Mouse (Mus musculus): Measurements from ENCODE around the gene Cyb5rl.
A peak's percentile ranks its signal among the peaks of the same experiment; 100 is the strongest.

The Cyb5rl gene

DNA sequence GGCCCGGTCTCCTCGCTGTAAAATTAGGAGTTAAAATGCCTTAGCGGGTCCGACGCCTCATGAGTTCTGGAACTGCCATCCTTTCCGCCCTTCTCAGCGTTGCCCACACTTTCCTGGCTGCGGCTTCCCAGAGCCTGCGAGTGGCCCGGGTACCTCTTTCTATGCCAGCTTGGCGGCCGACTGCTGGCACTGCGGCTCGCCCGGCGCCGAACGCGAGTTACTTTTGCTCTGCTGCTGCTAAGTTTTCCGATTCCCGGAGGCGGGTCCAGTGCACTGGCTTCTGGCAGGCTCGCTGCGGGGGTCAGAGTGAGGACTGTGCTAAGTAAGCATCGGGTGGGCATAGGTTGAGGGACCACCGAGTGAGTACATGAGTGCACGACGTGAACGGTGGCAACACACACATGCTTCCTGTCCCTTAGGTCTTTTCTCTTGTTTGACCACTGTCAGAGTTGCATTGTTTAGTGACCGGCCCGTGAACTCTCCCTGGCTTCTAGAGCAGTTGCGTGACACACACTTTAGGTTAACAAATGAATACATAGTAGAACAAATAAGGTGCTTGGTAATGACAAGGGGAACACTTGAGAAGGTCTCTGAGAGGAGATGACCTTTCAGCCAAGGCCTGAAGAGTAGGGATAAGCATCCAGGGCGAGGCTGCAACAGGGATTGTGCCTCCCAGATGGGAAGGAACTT, 508 bp downstream of the Cyb5rl start:
- peak overlapping the region; percentile 96 for H3K4me3 ChIP-seq (replicated peaks; ENCODE audit: low read length)
- peaks cover 34% of the 10 kb centered on the region for H3K36me3 ChIP-seq (ENCODE audit: insufficient read depth, low read length)
- no peaks in the 10 kb centered on the region for H3K9me3 ChIP-seq (ENCODE audit: low read length)
- TF ChIP-seq NANOG (IDR thresholded peaks at IDR 0.05; ENCODE audit: borderline replicate concordance, low read length), result peak; percentile 36; the same call in 1 of the 2 replicates
- TF ChIP-seq CTCF (conservative IDR thresholded peaks at IDR 0.05; ENCODE audit: low read length), result no peak
- H3K4me1 ChIP-seq (replicated peaks; ENCODE audit: low read depth, low read length), result peaks cover 30% of the 10 kb centered on the region
- H3K27me3 ChIP-seq (ENCODE audit: insufficient read depth, low read length), result no peaks in the 10 kb centered on the region

DNA sequence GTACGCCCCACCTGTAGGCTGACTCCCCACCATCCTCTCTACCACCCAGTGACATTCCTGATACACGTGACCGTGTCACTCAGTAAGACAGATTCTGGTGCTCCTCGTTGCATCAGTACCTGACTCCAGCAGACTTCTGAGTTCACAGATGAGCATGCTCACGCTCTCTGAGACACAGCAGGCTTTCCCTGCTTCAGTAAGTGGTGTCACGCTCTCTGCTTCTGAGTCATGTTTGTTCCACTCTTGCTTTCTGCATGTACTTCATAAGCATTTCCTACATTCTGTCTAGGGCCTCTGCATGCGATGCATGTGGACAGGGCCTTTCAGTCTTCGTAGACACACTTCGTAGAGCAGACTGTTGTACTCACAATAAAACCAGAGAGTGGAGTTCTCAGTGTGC, 5.6 kb downstream of the Cyb5rl start:
- Histone ChIP-seq H3K9me3 (ENCODE audit: low read length) (no peaks in the 10 kb centered on the region), H3K27me3 (ENCODE audit: insufficient read depth, low read length) (no peaks in the 10 kb centered on the region)
- TF ChIP-seq NANOG (IDR thresholded peaks at IDR 0.05; ENCODE audit: borderline replicate concordance, low read length) (no peak), POU5F1 (IDR thresholded peaks at IDR 0.05; ENCODE audit: borderline replicate concordance, low read length) (no peak), CTCF (conservative IDR thresholded peaks at IDR 0.05; ENCODE audit: low read length) (no peak)

DNA sequence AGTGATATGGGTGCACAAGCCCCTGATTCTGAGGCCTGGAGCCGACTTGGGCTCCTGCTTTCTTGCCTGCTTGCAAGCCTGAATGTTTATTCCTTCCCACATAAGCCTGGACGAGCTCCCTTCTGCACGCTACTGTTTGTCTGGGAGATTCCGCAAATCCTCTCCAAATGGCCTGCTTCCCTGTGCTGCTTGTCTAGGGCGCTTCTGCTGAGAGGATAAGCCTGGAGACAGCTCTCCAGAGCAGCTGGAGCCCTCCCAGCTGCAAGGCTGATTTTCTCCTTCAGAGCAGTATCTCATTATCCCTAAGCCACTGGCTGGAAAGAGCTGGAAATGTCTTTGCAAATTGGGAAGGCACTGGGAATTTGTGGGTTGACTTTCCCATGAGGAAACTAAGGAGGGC, 8.7 kb downstream of the Cyb5rl start:
- H3K9me3 ChIP-seq (ENCODE audit: low read length), result no peaks in the 10 kb centered on the region
- no peak overlapping the region for H3K4me3 ChIP-seq (replicated peaks; ENCODE audit: low read length)
- H3K27me3 ChIP-seq (ENCODE audit: insufficient read depth, low read length), result no peaks in the 10 kb centered on the region

More for the DNA sequence above, 5.6 kb downstream of the Cyb5rl start:
- peaks cover 18% of the 10 kb centered on the region for H3K4me1 ChIP-seq (replicated peaks; ENCODE audit: low read depth, low read length)
- H3K36me3 ChIP-seq (ENCODE audit: insufficient read depth, low read length), result no peaks in the 10 kb centered on the region
- no peak overlapping the region for H3K4me3 ChIP-seq (replicated peaks; ENCODE audit: low read length)

DNA sequence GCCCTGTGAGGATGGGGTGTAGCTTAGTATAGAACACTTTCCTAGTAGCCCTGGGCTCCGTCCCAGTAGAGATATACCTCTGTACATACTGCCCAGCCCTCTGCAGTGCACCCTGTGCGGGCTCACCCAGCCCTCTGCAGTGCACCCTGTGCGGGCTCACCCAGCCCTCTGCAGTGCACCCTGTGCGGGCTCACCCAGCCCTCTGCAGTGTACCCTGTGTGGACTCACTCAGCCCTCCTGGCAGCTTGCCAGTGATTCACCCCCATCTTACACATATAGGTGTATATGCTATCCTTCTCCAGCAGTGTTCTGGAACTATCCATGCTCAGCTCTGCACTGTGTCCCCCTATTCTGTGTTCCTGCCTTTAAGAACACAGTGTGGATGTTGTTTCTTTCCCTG, 12.1 kb downstream of the Cyb5rl start:
- H3K4me3 ChIP-seq (replicated peaks; ENCODE audit: low read length), result no peak overlapping the region
- no peaks in the 10 kb centered on the region for H3K4me1 ChIP-seq (replicated peaks; ENCODE audit: low read depth, low read length)
- H3K9me3 ChIP-seq (ENCODE audit: low read length), result no peaks in the 10 kb centered on the region
- no peak for TF ChIP-seq POU5F1 (IDR thresholded peaks at IDR 0.05; ENCODE audit: borderline replicate concordance, low read length)
- TF ChIP-seq CTCF (conservative IDR thresholded peaks at IDR 0.05; ENCODE audit: low read length), result no peak
- TF ChIP-seq NANOG (IDR thresholded peaks at IDR 0.05; ENCODE audit: borderline replicate concordance, low read length), result no peak
- no peaks in the 10 kb centered on the region for H3K36me3 ChIP-seq (ENCODE audit: insufficient read depth, low read length)
- H3K27me3 ChIP-seq (ENCODE audit: insufficient read depth, low read length), result no peaks in the 10 kb centered on the region

More for the DNA sequence above, 8.7 kb downstream of the Cyb5rl start:
- Histone ChIP-seq H3K36me3 (ENCODE audit: insufficient read depth, low read length) (no peaks in the 10 kb centered on the region), H3K4me1 (replicated peaks; ENCODE audit: low read depth, low read length) (no peaks in the 10 kb centered on the region)
- no peak for TF ChIP-seq CTCF (conservative IDR thresholded peaks at IDR 0.05; ENCODE audit: low read length)
- no peak for TF ChIP-seq POU5F1 (IDR thresholded peaks at IDR 0.05; ENCODE audit: borderline replicate concordance, low read length)
- TF ChIP-seq NANOG (IDR thresholded peaks at IDR 0.05; ENCODE audit: borderline replicate concordance, low read length), result no peak

DNA sequence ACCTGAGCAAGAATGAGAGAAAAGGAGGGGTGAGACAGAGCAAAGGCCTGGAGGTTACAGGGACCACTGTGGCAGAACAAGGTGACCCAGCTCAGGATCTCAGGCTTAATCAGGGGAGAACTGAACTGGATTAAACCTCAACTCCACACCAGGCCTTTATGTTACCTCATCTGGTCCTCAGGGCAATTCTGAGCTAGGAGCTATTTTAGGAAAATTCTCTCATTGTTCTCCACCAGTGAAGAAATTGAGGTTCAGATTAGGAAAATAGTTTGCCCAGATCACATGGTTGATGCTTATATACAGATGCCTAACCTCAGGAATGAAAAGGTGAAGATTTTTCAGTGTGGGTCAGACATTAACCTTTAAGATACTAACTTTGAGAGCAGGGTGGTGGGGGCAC, 12.9 kb downstream of the Cyb5rl start:
- Histone ChIP-seq H3K4me3 (replicated peaks; ENCODE audit: low read length) (no peak overlapping the region), H3K36me3 (ENCODE audit: insufficient read depth, low read length) (no peaks in the 10 kb centered on the region), H3K4me1 (replicated peaks; ENCODE audit: low read depth, low read length) (peaks cover 5% of the 10 kb centered on the region), H3K27me3 (ENCODE audit: insufficient read depth, low read length) (no peaks in the 10 kb centered on the region), H3K9me3 (ENCODE audit: low read length) (no peaks in the 10 kb centered on the region)
- TF ChIP-seq POU5F1 (IDR thresholded peaks at IDR 0.05; ENCODE audit: borderline replicate concordance, low read length) (no peak), NANOG (IDR thresholded peaks at IDR 0.05; ENCODE audit: borderline replicate concordance, low read length) (no peak), CTCF (conservative IDR thresholded peaks at IDR 0.05; ENCODE audit: low read length) (no peak)

DNA sequence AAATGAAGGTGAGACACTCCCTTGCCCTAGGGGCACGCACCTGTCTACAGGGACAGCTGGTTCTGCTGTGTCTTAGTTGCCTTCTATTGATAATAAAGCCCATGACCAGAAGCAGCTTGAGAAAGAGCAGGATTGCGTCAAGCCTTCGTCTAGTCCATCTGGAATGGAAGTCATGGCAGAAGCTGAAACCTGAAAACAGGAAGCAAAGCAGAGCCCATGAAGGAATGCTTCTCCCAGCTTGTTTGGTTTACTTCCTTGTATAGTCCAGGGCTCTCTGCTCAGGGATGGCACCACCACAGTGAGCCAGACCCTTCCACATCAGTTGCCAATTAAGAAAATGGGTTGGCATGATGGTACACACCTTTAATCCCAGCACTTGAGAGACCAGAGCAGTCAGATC, 15.4 kb downstream of the Cyb5rl start:
- H3K4me3 ChIP-seq (replicated peaks; ENCODE audit: low read length), result no peak overlapping the region
- no peaks in the 10 kb centered on the region for H3K9me3 ChIP-seq (ENCODE audit: low read length)
- no peaks in the 10 kb centered on the region; the same call in 1 of the 2 replicates for H3K27me3 ChIP-seq (ENCODE audit: insufficient read depth, low read length)
- peaks cover 8% of the 10 kb centered on the region for H3K4me1 ChIP-seq (replicated peaks; ENCODE audit: low read depth, low read length)
- TF ChIP-seq NANOG (IDR thresholded peaks at IDR 0.05; ENCODE audit: borderline replicate concordance, low read length) (no peak), POU5F1 (IDR thresholded peaks at IDR 0.05; ENCODE audit: borderline replicate concordance, low read length) (no peak), CTCF (conservative IDR thresholded peaks at IDR 0.05; ENCODE audit: low read length) (no peak)
- H3K36me3 ChIP-seq (ENCODE audit: insufficient read depth, low read length), result no peaks in the 10 kb centered on the region

DNA sequence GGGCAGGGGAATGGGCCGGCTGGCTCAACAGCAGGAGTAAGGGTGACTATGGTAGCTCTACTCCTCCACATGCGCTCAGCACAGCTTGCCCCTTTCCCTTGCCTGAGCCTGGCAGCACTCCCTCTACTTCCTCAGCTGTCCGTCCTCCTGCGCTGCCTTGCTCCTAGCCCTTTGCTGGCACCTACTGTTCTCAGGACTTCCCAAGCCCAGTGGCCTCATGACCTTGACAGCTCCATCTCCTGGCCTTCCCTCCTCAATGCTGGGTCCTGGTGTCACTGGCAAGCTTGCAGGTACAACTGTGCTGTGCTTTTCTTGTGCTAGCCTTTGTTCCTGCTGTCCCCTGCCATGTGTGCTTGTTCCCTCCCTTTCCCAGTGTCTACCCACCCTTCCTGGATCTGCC, 16.3 kb downstream of the Cyb5rl start:
- no peaks in the 10 kb centered on the region; the same call in 1 of the 2 replicates for H3K27me3 ChIP-seq (ENCODE audit: insufficient read depth, low read length)
- H3K36me3 ChIP-seq (ENCODE audit: insufficient read depth, low read length), result no peaks in the 10 kb centered on the region
- no peaks in the 10 kb centered on the region for H3K9me3 ChIP-seq (ENCODE audit: low read length)
- no peak overlapping the region for H3K4me3 ChIP-seq (replicated peaks; ENCODE audit: low read length)
- TF ChIP-seq NANOG (IDR thresholded peaks at IDR 0.05; ENCODE audit: borderline replicate concordance, low read length), result no peak
- no peak for TF ChIP-seq CTCF (conservative IDR thresholded peaks at IDR 0.05; ENCODE audit: low read length)
- TF ChIP-seq POU5F1 (IDR thresholded peaks at IDR 0.05; ENCODE audit: borderline replicate concordance, low read length), result no peak
- peaks cover 9% of the 10 kb centered on the region for H3K4me1 ChIP-seq (replicated peaks; ENCODE audit: low read depth, low read length)

DNA sequence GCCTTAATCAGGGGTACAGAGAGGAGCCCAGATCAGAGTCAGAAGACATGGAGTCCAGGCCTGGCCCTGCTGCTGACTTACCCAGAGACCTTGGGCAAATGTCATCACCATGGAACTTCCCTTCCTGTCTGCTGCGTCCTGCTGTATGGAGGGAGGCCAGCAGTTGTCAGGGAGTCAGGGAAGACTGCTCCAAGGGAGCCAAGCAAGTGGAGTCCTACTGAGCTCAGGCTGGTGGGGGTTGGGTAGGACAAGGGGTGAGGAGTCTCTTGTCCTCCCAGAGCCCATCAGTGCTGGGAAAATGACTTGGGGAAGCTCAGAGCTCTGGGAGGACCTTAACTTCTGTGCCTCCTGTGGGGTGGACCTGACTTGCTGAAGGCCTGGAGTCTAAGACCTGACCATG, 17.6 kb downstream of the Cyb5rl start:
- Histone ChIP-seq H3K4me3 (replicated peaks; ENCODE audit: low read length) (no peak overlapping the region), H3K36me3 (ENCODE audit: insufficient read depth, low read length) (no peaks in the 10 kb centered on the region), H3K27me3 (ENCODE audit: insufficient read depth, low read length) (no peaks in the 10 kb centered on the region; the same call in none of the 2 replicates), H3K9me3 (ENCODE audit: low read length) (no peaks in the 10 kb centered on the region), H3K4me1 (replicated peaks; ENCODE audit: low read depth, low read length) (peaks cover 13% of the 10 kb centered on the region)
- TF ChIP-seq NANOG (IDR thresholded peaks at IDR 0.05; ENCODE audit: borderline replicate concordance, low read length), result no peak
- TF ChIP-seq POU5F1 (IDR thresholded peaks at IDR 0.05; ENCODE audit: borderline replicate concordance, low read length), result no peak
- no peak for TF ChIP-seq CTCF (conservative IDR thresholded peaks at IDR 0.05; ENCODE audit: low read length)

DNA sequence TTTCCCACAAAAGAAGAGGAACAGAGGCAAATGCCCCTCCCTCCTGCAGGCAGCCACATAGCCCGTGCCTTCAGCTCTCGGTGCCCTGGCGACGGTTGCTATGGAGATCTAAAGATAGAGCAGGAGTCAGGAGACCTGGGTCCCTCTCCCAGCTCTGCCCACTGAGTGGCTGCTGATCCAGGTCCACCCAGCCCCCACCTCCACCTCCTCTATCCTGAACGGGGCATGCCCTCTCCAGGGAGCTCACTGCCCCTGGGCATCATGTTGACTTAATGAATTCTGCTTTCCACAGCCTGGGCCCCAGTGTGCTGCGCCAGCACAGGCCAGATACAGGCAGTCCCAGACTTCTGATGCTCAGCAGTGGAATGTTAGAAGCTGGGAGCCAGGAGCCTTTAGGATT, 18.1 kb downstream of the Cyb5rl start:
- no peaks in the 10 kb centered on the region for H3K9me3 ChIP-seq (ENCODE audit: low read length)
- H3K27me3 ChIP-seq (ENCODE audit: insufficient read depth, low read length), result peaks cover 3% of the 10 kb centered on the region
- no peak overlapping the region for H3K4me3 ChIP-seq (replicated peaks; ENCODE audit: low read length)
- TF ChIP-seq POU5F1 (IDR thresholded peaks at IDR 0.05; ENCODE audit: borderline replicate concordance, low read length) (no peak), CTCF (conservative IDR thresholded peaks at IDR 0.05; ENCODE audit: low read length) (no peak), NANOG (IDR thresholded peaks at IDR 0.05; ENCODE audit: borderline replicate concordance, low read length) (no peak)
- H3K4me1 ChIP-seq (replicated peaks; ENCODE audit: low read depth, low read length), result peaks cover 13% of the 10 kb centered on the region
- H3K36me3 ChIP-seq (ENCODE audit: insufficient read depth, low read length), result no peaks in the 10 kb centered on the region
